Mouse (Mus musculus) liver, adult 2 months (tissue): ENCODE data around the gene Aig1.

Experiments
- CTCF ChIP-seq: fragments of 200-500 bp; IDR thresholded peaks from 2 replicates; pipeline ENCODE4 v1.5.1; 2011; ENCODE audit warnings: low read depth, low read length, control low read depth
- POLR2A ChIP-seq: fragments of 200-500 bp; IDR thresholded peaks from 2 replicates; pipeline ENCODE4 v1.6.1; 2011; ENCODE audit warnings: low read length, control low read depth; ENCODE audit not compliant: insufficient read depth; ENCODE audit errors: extremely low read depth

DNA sequence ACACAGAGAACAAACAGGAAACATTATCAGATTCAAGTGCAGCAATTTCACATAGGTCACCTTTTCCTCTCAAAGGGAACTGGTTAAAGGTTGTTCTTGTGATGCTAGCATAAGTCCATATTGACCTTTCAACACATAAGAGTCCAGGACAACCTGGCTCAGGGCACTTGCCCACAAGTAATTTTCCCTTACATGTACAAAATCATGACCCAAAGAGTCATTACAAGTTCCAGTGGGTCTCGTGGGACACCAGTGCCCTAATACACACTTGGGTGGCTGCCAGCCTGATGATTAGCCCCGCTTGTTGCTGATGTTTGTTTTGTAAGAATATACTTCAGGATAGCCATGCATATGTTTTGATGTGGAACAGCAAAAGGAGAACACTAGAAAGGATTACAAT is 152.6 kb downstream of the Aig1 start:
- TF ChIP-seq CTCF (no peak), POLR2A (no peak)
